Mouse (Mus musculus): ENCODE data around the gene Tprg. TPM values are rescaled to one million over a fixed set of nuclear protein-coding genes. Genes with fewer than 3 reads are reported as not detected.
A peak's percentile ranks its signal among the peaks of the same experiment; 100 is the strongest.

Tprg gene
- total RNA-seq, 2 experiments from 2014 or later: not detected

DNA sequence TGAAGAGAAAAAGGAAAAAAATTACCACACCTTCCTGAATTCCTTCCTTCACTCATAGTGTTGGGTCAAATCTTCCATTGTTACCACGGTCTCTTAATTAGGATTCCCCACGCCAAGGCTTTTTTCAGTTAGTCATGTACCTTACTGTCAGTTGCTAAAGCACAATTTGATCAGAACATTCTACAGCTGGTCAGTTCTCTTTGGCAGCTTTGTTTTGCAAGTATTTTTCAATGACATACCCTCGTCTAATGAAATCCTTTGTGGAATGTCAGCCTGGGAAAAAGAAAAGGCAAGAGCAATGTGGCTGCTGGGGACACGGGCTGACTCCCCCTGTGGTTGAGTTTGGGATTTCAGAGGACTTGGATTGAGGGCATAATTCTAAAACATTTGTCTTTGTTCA lies 136.4 kb downstream of the Tprg start:
- no peak for ATAC-seq (replicated peaks; ENCODE audit: poor library complexity, severe bottlenecking)

DNA sequence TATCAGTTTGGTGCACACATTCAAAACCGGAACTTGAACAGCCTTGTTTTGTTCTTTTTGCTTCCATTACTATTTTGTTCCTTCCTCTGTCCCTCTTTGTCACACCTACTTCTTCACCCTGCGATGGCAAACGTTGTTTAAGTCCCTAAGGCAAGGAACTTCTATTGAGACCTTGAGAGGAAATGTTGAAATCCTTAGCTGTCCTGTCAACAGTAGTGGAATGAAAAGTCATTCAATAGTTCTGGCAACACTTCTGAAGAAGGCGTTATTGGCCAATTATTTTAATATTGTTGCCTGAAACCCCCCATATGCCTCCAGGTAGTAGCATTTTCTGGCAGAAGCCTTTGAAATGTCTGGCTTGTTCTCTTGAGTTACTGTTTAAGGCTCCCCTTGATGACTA lies 137.4 kb downstream of the Tprg start:
- peak; percentile 54 for ATAC-seq (replicated peaks; ENCODE audit: poor library complexity, severe bottlenecking)

DNA sequence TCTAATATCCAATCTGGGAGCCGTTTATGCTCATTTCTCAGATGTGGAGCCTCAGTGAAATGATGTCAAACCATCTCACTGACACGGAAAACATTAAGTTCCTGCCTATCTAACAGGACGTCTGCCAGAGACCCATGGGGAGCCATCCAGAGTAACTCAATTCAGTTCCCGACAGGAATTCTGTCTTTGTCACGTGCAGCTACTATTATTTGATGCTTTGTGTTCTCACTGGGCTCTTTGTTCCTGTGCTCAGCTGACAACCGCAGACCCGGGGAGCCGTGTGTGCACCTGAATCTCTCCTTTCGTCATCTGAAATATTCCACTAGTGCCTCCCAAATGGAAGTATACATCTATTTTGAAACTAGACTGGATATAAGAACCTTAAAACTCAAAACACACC lies 138.3 kb downstream of the Tprg start:
- ATAC-seq (replicated peaks; ENCODE audit: poor library complexity, severe bottlenecking): no peak

DNA sequence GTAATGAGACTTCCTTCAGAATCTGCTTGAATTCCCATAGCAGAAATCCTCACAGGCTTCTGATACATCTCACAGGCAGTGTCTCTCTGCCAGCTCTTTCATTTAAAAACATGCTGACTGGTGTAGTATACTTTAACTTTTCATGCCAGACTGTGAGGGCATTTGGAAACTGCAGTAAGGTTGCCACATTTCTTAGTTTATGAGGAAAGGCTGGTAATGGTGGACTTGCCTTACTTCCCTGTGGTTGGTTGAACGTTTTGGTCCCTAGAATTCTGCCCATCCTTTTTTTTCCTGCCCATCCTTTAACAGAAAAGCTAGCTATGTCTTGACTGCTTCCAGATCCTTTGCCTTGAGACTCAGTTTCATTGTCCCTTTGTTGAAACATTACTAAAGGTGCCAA lies 138.8 kb downstream of the Tprg start:
- peak; percentile 43 for ATAC-seq (replicated peaks; ENCODE audit: poor library complexity, severe bottlenecking)

DNA sequence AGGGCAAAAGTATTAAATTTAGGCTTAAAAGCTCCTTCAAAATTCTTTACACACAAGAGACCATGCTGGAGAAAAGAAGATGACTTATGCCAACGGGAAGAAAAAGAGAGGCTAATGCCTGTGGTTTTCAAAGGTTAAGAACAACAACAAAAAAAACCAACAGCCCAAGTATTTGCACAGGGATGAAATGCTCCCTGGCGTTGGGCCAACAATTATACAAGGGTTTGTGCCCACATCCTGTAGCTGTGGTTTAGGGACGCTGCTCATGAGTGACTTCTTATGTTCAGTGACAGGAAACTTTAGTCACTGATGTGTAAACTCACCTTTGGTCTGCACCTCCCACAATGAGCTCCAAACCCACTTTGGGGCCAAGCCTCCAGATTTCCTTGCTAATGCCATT lies 139.6 kb downstream of the Tprg start:
- ATAC-seq (replicated peaks; ENCODE audit: poor library complexity, severe bottlenecking): peak; percentile 81

DNA sequence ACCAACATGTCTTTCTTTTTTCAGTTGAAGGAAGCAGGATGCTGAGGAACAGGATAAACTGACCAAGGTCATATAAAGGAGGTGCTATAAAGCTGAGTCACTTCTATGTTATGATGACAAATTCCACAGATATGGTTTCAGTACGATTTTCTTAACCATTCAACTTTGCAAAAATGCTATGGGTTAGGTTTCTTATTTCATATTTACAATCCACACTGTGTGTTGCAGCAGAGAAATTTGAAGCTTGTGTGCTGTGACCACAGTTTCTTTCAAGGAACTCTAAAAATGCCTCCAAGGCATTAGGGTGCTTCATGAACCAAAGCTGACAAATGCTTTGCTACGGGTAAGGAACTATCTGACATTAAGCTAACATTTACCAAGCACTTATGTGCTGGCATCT lies 153.4 kb downstream of the Tprg start:
- ATAC-seq (replicated peaks; ENCODE audit: poor library complexity, severe bottlenecking): no peak

DNA sequence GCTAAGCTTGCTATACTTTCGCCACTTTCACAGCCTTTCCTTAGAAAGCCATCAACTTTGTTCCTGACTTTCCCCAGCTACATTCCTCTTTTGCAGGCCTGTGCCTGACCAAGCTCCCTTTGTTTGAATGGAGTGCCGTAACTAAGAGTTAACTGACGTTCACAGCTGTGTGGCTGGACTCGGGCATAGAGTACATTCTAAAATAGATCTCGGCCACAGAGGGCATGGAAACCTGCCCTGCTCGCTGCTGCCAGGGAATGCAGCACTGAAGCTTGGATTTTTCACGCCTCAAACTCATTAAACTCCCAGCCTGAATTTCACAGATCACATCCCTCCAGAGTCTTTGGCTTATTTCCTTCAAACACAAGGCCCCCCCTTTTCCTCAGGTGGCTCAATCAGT lies 159.0 kb downstream of the Tprg start:
- no peak for ATAC-seq (replicated peaks; ENCODE audit: poor library complexity, severe bottlenecking)

DNA sequence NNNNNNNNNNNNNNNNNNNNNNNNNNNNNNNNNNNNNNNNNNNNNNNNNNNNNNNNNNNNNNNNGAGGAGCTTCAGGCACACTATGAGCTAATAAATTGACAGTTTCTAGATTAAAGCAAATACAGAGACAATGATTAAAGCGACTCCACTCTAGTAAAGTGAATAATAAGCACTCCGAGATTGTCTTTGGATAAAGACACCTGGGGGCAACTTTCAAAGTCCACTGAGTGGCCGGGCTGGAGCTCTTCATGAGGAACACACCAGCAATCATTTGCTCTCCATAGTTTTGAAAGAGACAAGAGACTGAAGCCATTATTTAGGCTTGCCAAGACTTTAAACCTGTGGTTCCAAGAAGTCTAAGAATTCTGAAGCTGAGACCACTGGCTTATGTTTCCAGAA lies 164.9 kb downstream of the Tprg start:
- no peak for ATAC-seq (replicated peaks; ENCODE audit: poor library complexity, severe bottlenecking)

DNA sequence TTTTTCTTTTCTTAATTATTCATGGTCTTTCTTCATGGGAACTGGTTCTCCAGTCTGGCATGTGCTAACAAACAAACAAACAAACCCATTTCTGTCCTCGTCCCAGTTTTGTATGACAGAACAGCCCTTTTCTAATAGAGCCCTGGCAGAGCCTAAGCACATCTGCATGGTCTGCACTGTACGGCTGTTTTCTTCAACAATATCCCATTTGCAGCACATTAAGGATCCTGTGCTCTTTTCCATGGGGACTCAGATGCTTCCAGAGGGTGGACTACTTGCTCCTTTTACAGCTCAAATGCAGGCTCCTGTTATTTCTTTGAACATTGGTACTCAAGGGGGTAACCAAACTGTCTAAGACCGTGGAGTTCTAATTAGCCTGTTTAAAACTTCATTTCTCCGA lies 178.1 kb downstream of the Tprg start:
- no peak for ATAC-seq (replicated peaks; ENCODE audit: poor library complexity, severe bottlenecking)

DNA sequence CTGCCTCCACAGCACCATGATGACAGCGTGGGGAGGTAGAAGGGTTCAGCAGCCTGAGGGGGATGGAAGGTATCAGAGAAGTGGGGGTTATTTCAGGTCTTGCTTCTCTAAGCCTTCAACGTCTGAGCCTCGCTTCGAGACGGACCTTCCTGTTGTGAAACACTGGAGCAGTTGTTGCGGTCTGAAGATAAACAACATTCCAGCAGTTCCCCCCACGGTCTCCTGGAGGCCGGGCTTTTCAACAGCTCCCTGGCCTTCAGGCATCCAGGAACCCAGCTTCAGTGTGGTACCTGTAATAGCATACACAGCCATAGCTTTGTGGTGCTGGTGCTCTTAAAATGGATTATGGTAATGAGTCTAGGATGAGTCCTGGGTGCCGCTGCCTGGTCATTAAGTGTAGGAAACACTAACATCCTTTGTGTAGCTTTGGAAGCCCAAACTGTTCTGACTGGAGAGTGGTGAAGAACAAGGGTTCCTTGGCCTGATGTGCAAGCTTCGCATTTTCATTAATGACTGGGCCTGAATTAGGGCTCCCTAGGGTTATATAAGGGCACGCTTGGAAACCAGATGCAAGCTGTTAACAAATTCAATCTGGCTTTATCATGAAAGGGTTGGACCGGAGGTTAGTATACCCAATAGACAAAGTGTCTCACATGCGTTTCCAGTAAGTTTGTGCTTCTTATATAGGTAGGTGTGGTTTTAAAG lies 179.0 kb downstream of the Tprg start:
- peak; percentile 92 for ATAC-seq (replicated peaks; ENCODE audit: poor library complexity, severe bottlenecking)

DNA sequence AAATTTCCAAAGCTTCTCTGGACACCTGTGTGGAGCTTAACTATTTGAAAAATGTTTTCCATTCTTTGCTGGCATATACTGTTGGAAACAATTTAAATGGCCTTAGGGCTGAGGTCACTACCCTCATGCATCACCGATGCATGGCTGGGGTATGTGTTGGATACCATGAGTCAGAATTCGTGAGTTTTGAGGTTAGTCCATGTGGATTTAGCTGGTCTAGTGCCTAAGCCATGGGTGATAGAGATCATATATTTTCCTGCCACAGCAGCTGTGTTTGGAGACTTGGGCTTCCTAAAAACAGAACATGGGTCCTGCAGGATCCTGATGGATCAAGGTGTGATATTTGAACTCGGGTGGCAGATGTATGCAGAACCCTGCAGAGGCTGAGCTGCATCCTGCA lies 181.4 kb downstream of the Tprg start:
- no peak for ATAC-seq (replicated peaks; ENCODE audit: poor library complexity, severe bottlenecking)

DNA sequence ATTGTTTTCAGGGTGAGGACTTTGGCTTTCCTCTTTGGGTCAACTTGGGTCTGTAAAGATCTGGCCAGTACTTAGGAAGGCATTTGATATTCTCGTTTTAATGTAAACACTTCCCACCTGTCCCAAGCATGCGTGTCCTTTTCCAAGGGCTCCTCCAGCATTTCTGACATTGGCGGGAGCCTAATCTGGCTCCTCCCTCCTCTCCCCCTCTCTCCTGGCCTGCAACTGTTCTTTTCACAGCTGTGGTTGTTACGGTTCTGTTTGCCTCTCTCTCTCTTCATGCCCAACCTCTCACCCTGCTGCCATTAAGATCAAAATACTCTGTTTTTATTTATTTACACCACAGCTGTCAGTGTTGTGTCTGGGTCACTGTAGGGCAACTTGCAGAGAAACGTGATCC lies 182.0 kb downstream of the Tprg start:
- no peak for ATAC-seq (replicated peaks; ENCODE audit: poor library complexity, severe bottlenecking)

Measured in granulocyte monocyte progenitor cell, adult 5-6 weeks (primary cell).